Mouse (Mus musculus): Measurements from ENCODE around the gene Epha3.
A peak's percentile ranks its signal among the peaks of the same experiment; 100 is the strongest.

The Epha3 gene

DNA sequence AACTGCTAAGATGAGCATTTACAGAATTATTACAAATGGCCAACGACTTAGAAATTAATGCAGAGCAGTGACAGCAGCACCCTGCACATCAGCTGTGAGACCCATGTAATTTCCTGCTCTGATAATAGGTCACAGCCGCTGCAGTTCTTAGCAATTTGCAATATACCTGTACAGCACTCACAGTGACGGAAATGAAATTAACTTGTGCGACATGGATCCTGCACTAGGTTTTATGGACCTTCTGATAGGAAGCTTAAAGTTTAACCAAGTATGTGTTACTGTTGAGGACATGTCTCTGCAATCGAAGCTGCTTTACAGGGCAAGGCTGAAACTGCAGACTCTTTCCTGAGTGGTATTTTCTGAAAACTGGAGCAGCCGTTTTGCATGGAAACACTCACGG is 80.4 kb downstream of the Epha3 start:
- DNase-seq (ENCODE audit: low spot score in 2 of 2) = no peak

DNA sequence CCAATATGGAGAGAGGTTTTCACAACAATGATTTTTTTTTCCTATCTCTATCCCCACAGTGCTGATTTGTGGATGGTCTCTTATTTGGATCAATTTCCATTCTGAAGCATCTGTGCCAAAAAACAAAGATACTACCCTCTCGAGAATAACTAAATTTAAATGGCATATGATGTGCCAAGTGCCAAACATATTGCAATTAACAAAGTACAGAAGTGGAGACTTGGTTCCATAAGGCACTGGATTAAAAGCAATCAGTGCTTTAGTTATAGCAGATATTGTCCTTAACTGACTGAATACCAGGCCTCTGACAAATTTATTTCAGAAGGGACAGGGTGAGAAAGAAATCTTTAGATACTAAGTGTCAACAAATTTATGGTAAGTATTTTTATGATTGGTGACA is 81.9 kb downstream of the Epha3 start:
- no peak for DNase-seq (ENCODE audit: low spot score in 2 of 2)

GRCm38 (mm10) chr16:63780151-63780550 is 83.8 kb downstream of the Epha3 start:
- DNase-seq (ENCODE audit: low spot score in 2 of 2) = no peak

DNA sequence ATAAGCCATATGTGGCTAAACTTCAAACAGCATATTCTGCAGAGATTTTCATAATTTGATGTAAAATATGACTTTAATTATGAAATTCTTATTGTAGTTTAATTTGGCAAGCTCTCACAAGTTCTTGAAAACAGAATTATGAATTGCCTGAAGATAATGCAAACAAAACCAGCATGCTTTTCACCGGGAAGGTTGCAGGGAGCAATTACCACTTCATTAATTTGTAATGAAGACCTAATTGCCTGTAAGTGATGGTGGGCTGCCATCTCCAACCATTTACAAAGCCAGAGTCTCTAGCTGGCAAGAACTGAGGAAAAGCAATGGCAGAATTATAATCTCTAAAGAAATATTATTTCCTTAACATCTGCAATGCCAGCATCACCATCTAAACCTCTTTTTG is 86.2 kb downstream of the Epha3 start:
- DNase-seq (ENCODE audit: low spot score in 2 of 2) = no peak

DNA sequence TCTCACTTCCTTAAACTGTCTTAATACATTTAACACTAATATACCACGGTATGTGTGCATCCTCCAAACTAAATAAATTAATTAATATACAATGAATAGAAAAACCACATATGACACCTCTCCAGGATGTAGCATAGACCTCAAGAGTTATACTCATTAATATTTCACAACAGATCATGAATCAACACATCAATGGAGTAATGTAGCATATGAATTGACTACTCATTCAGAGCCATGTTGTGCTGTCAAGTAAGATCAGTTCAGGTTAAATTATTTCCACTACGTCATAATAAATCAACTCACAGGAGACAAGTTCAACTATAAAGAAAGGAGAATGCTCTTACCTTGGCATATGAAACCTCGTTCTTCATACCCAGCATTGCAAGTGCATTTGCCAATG is 91.4 kb downstream of the Epha3 start:
- no peak for DNase-seq (ENCODE audit: low spot score in 2 of 2)

DNA sequence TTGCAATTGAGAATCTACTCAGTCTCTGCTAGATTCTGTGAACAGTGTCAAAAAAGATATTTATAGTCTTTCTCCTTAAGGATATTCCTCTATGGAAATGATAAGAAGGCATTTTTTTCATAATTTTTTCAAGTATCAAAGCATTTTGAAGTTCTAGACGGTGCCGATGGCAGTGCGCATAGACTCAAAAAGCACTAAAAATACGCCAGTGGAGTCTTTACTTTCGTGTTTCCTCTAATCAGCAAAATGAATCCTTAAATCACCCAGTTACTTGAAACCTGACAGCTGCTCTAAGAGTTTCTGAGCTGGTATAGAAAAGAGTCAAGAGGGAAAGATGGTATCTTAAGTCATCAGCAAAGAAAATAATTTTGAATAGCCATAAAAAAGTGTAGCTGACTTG is 96.4 kb downstream of the Epha3 start:
- DNase-seq (ENCODE audit: low spot score in 2 of 2) = no peak

GRCm38 (mm10) chr16:63761177-63761576 is 102.8 kb downstream of the Epha3 start:
- no peak for DNase-seq (ENCODE audit: low spot score in 2 of 2)

GRCm38 (mm10) chr16:63760112-63760511 is 103.9 kb downstream of the Epha3 start:
- DNase-seq (ENCODE audit: low spot score in 2 of 2) = no peak

DNA sequence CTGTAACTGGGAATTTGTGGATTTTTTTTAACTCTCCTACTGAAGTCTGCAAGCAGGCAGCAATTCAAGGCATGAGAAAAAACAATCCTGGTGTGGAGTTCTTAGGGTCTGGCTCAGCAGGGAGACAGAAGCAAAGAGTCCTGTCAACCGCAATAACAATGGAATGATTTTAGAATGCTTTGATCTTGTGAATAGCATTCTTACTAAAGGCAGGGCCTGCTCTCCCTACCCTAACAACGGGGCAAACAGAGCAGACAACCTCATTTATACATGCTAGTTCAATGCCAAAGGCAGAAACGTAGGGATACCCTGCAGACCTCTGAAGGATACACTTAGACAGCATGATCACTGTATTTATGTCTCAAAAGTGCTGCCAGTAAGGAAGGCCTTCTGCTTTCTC is 110.9 kb downstream of the Epha3 start:
- no peak for DNase-seq (ENCODE audit: low spot score in 2 of 2)

DNA sequence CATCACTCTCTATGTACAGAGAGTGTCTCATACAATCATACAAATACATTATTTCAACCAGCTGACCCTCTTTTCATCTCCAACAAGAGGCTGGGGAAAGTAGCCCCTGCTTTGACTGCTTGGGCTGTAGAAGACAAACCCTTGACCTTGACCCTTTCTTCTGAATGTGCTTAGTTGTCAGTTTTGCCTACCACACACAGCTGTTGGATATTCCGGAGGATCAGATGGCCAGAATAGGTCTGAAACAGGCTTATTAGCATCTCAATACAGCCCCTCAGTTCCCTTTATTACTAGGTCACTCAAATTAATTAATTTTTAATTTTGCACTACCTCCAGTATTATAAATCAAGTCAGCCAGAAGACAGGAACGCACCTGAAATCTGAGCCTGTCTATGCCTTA is 116.2 kb downstream of the Epha3 start:
- no peak for DNase-seq (ENCODE audit: low spot score in 2 of 2)

- DNase-seq (ENCODE audit: low spot score in 2 of 2) = no peak
Observed at GRCm38 (mm10) chr16:63745465-63745864, 118.5 kb downstream of the Epha3 start.

- DNase-seq (ENCODE audit: low spot score in 2 of 2) = no peak
Observed at GRCm38 (mm10) chr16:63743208-63743854, 120.6 kb downstream of the Epha3 start.

- DNase-seq (ENCODE audit: low spot score in 2 of 2) = no peak
Observed at GRCm38 (mm10) chr16:63719235-63719634, 144.7 kb downstream of the Epha3 start.

GRCm38 (mm10) chr16:63717317-63717716 is 146.7 kb downstream of the Epha3 start:
- no peak for DNase-seq (ENCODE audit: low spot score in 2 of 2)

GRCm38 (mm10) chr16:63706912-63707868 is 156.8 kb downstream of the Epha3 start:
- no peak for DNase-seq (ENCODE audit: low spot score in 2 of 2)

GRCm38 (mm10) chr16:63689371-63689770 is 174.6 kb downstream of the Epha3 start:
- peak; percentile 1 to 10 for DNase-seq (ENCODE audit: low spot score in 2 of 2)

DNA sequence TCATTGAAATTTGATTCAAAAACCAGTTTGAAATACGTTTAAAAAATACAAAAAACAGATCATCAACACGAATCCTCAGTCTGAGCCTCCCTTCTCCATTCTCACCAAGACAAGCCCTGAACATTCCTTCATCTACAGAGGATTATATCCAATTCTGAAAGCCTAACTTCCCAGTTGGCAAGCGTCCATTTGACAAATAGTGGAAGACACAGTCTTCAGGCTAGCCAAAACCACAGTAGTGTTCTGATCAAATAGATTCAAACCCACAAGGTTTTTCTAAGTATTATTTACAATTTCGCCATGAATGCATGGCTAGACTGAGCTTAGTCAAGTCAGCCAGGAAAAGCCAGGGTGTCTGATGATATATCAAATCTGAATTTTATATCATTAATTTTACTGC is 179.8 kb downstream of the Epha3 start:
- no peak for DNase-seq (ENCODE audit: low spot score in 2 of 2)

DNA sequence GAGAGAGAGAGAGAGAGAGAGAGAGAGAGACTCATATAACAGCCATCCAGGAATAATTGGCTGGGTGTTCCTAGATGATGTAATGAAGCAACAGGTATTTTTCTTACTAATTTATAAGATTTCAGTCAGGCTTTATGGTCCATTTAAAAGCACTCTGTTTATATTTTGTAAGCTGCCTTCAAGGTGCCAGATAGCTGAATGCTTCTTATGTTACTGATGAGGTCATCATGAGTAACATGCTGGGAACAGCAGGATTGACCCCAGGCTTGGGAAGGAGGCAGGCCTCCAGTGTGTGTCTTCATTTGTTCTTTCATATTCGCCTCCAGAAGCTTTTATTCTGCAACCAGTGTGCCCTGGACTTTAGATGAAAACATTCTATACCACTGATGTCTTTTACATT is 189.5 kb downstream of the Epha3 start:
- no peak for DNase-seq (ENCODE audit: low spot score in 2 of 2)

GRCm38 (mm10) chr16:63673236-63673840 is 190.6 kb downstream of the Epha3 start:
- DNase-seq (ENCODE audit: low spot score in 2 of 2) = no peak

- no peak for DNase-seq (ENCODE audit: low spot score in 2 of 2)
Observed at GRCm38 (mm10) chr16:63665897-63666464, 198.0 kb downstream of the Epha3 start.

- DNase-seq (ENCODE audit: low spot score in 2 of 2) = no peak
Observed at GRCm38 (mm10) chr16:63658302-63658974, 205.5 kb downstream of the Epha3 start.

- no peak for DNase-seq (ENCODE audit: low spot score in 2 of 2)
Observed at GRCm38 (mm10) chr16:63657743-63658142, 206.2 kb downstream of the Epha3 start.

Data from heart, adult 9 months (tissue).